Mouse (Mus musculus) hindbrain, postnatal 0 days (tissue): ENCODE data around the gene Pim1. TPM values are rescaled to one million over a fixed set of nuclear protein-coding genes. Genes with fewer than 3 reads are reported as not detected.
"Not testable (repeated sequence)": the region's sequence is repeated elsewhere in the genome, so short reads cannot be mapped to it uniquely, and the experiment has no call there.

Source experiments
- ATAC-seq: fragments of 200-750 bp; cut with Nextera tagmentation; 2 replicates; pipeline ENCODE4 v1.8.0; 2017; ENCODE audit warnings: mild to moderate bottlenecking, moderate TSS enrichment, moderate library complexity
- DNase-seq: peaks from one replicate; pipeline ENCODE4 v3.0.0-alpha.2; 2015; ENCODE audit warnings: low spot score
- H3K27ac ChIP-seq: fragments of 300-500 bp; sonication (generic); 2 replicates; pipeline ENCODE4 v1.5.1; 2014; ENCODE audit warnings: mild to moderate bottlenecking
- H3K27me3 ChIP-seq: fragments of 300-500 bp; sonication (generic); 2 replicates; pipeline ENCODE4 v1.6.1; 2014; ENCODE audit warnings: low read length, mixed read lengths; ENCODE audit not compliant: insufficient read depth
- H3K36me3 ChIP-seq: fragments of 300-500 bp; sonication (generic); 2 replicates; pipeline ENCODE4 v1.6.1; 2014; ENCODE audit warnings: low read length, mixed read lengths; ENCODE audit not compliant: insufficient read depth
- H3K4me1 ChIP-seq: fragments of 300-500 bp; sonication (generic); 2 replicates; pipeline ENCODE4 v1.6.1; 2014; ENCODE audit warnings: antibody characterized with exemption, low read length, mixed read lengths; ENCODE audit not compliant: insufficient read depth
- H3K4me2 ChIP-seq: fragments of 300-500 bp; sonication (generic); 2 replicates; pipeline ENCODE4 v1.6.1; 2014; ENCODE audit warnings: low read depth, mild to moderate bottlenecking, low read length, moderate library complexity, mixed read lengths
- H3K4me3 ChIP-seq: fragments of 300-500 bp; sonication (generic); 2 replicates; pipeline ENCODE4 v1.5.1; 2014; ENCODE audit warnings: low read length
- H3K9ac ChIP-seq: fragments of 300-500 bp; sonication (generic); replicated peaks from 2 replicates; pipeline ENCODE4 v1.6.1; 2014; ENCODE audit warnings: mild to moderate bottlenecking, low read length, moderate library complexity, mixed read lengths
- H3K9me3 ChIP-seq: fragments of 300-500 bp; sonication (generic); 2 replicates; pipeline ENCODE4 v1.6.1; 2016; ENCODE audit warnings: low read length, mixed read lengths
- CTCF ChIP-seq: IDR thresholded peaks from 2 replicates; pipeline ENCODE4 v1.5.1; 2016; ENCODE audit warnings: antibody characterized with exemption, control low read depth, low read depth
- WGBS: fragments of 180-500 bp; shearing (Covaris S2); extraction: QIAGEN DNeasy Blood & Tissue Kit; methylation state at CpG from one replicate; pipeline ENCODE4 v1.1.7; 2014; 5-methylcytosine and 5-hydroxymethylcytosine counted together
- polyA plus RNA-seq: library from polyadenylated mRNA; unstranded; fragments of >200 nt; fragmentation: Nextera tagmentation; extraction: Ambion mirVana; gene quantifications from 2 replicates; pipeline ENCODE4 v1.2.1, GENCODE M21; 2015
- total RNA-seq: library from RNA; depleted of rRNA; stranded (reverse); fragments of >200 nt; gene quantifications from 2 replicates; pipeline ENCODE4 v1.2.3, GENCODE M21; 2014

Pim1 gene
- total and polyA plus RNA-seq, 2 experiments from 2014 or later = 16.8 to 18.9 TPM

- no peak overlapping the region for H3K4me3 ChIP-seq
- 74% methylated on average over 11 of the region's 11 CpGs for WGBS
- no peak overlapping the region for H3K27ac ChIP-seq
- H3K36me3 ChIP-seq = peaks cover 11% of the 10 kb centered on the region; the same call in 1 of the 2 replicates
- H3K9ac ChIP-seq = no peak overlapping the region
- peak overlapping the region; percentile 84; the same call in 1 of the 2 replicates for H3K4me2 ChIP-seq
- TF ChIP-seq CTCF = no peak
- H3K27me3 ChIP-seq = no peaks in the 10 kb centered on the region
- DNase-seq = no peak
- no peak for ATAC-seq
- H3K4me1 ChIP-seq = peaks cover 3% of the 10 kb centered on the region; the same call in 1 of the 2 replicates
- H3K9me3 ChIP-seq = no peaks in the 10 kb centered on the region
Observed at GRCm38 (mm10) chr17:29493461-29493980, 3.0 kb downstream of the Pim1 start.

GRCm38 (mm10) chr17:29494062-29494731 is 3.6 kb downstream of the Pim1 start:
- ATAC-seq = no peak
- H3K4me2 ChIP-seq = no peak overlapping the region
- DNase-seq = no peak
- 65% methylated on average over 10 of the region's 10 CpGs for WGBS
- no peak for TF ChIP-seq CTCF
- H3K4me1 ChIP-seq = peaks cover 3% of the 10 kb centered on the region; the same call in 1 of the 2 replicates
- H3K9ac ChIP-seq = no peak overlapping the region
- H3K27ac ChIP-seq = no peak overlapping the region
- no peaks in the 10 kb centered on the region for H3K9me3 ChIP-seq
- H3K36me3 ChIP-seq = peaks cover 11% of the 10 kb centered on the region; the same call in 1 of the 2 replicates
- no peak overlapping the region for H3K4me3 ChIP-seq
- no peaks in the 10 kb centered on the region for H3K27me3 ChIP-seq

GRCm38 (mm10) chr17:29494732-29495076 is 4.2 kb downstream of the Pim1 start:
- 59% methylated on average over 7 of the region's 8 CpGs for WGBS
- no peak for DNase-seq
- Histone ChIP-seq H3K9ac (no peak overlapping the region), H3K27ac (no peak overlapping the region), H3K4me3 (no peak overlapping the region), H3K27me3 (no peaks in the 10 kb centered on the region), H3K9me3 (no peaks in the 10 kb centered on the region), H3K36me3 (peaks cover 11% of the 10 kb centered on the region; the same call in 1 of the 2 replicates), H3K4me2 (no peak overlapping the region), H3K4me1 (peaks cover 3% of the 10 kb centered on the region; the same call in 1 of the 2 replicates)
- TF ChIP-seq CTCF = no peak
- no peak for ATAC-seq

GRCm38 (mm10) chr17:29496211-29497070 is 5.9 kb downstream of the Pim1 start:
- peaks cover 11% of the 10 kb centered on the region; the same call in 1 of the 2 replicates for H3K36me3 ChIP-seq
- ATAC-seq = no peak
- DNase-seq = no peak

GRCm38 (mm10) chr17:29497071-29497354 is 6.5 kb downstream of the Pim1 start:
- Histone ChIP-seq H3K36me3 (peaks cover 11% of the 10 kb centered on the region; the same call in 1 of the 2 replicates), H3K27ac (no peak overlapping the region), H3K9ac (no peak overlapping the region), H3K27me3 (no peaks in the 10 kb centered on the region), H3K4me3 (no peak overlapping the region), H3K9me3 (no peaks in the 10 kb centered on the region), H3K4me1 (peaks cover 3% of the 10 kb centered on the region; the same call in 1 of the 2 replicates), H3K4me2 (no peak overlapping the region)
- no peak for TF ChIP-seq CTCF
- no peak for DNase-seq
- ATAC-seq = no peak
- 95% methylated on average over 3 of the region's 3 CpGs for WGBS

More at GRCm38 (mm10) chr17:29496211-29497070, 5.9 kb downstream of the Pim1 start:
- Histone ChIP-seq H3K4me2 (no peak overlapping the region), H3K27me3 (no peaks in the 10 kb centered on the region), H3K27ac (no peak overlapping the region), H3K9me3 (no peaks in the 10 kb centered on the region), H3K4me3 (no peak overlapping the region), H3K9ac (no peak overlapping the region), H3K4me1 (peaks cover 3% of the 10 kb centered on the region; the same call in 1 of the 2 replicates)
- WGBS = 68% methylated on average over 6 of the region's 6 CpGs
- TF ChIP-seq CTCF = no peak

- not testable (repeated sequence) for H3K27ac ChIP-seq, H3K27me3 ChIP-seq, DNase-seq, H3K4me1 ChIP-seq, H3K9ac ChIP-seq, H3K9me3 ChIP-seq, ATAC-seq, H3K4me2 ChIP-seq, H3K4me3 ChIP-seq
- WGBS = 76% methylated on average over 1 of the region's 1 CpGs
- peaks cover 11% of the 10 kb centered on the region; the same call in 1 of the 2 replicates for H3K36me3 ChIP-seq
Observed at GRCm38 (mm10) chr17:29497481-29497880, 6.9 kb downstream of the Pim1 start.
